Mouse (Mus musculus) heart, adult 2 months (tissue): ENCODE results near the gene Slc25a19. TPM values are rescaled to one million over a fixed set of nuclear protein-coding genes. Genes with fewer than 3 reads are reported as not detected.

Experiments
- DNase-seq, 2 experiments: peaks; one replicate each; pipeline ENCODE4 v3.0.0; 2021
- H3K27ac ChIP-seq: fragments of 200-600 bp; 2 replicates; pipeline ENCODE4 v1.8.1; 2022
- H3K27me3 ChIP-seq: fragments of 200-500 bp; 2 replicates; pipeline ENCODE4 v1.6.1; 2012; ENCODE audit warnings: mild to moderate bottlenecking, low read length, inconsistent platforms, mixed read lengths; ENCODE audit not compliant: control insufficient read depth, insufficient read depth
- H3K36me3 ChIP-seq: fragments of 200-500 bp; 2 replicates; pipeline ENCODE4 v1.6.1; 2012; ENCODE audit warnings: low read length, inconsistent platforms; ENCODE audit not compliant: control insufficient read depth, insufficient read depth
- H3K4me1 ChIP-seq: fragments of 200-500 bp; 2 replicates; pipeline ENCODE4 v1.6.1; 2011; ENCODE audit warnings: low read length; ENCODE audit not compliant: control insufficient read depth, insufficient read depth
- H3K4me3 ChIP-seq: fragments of 200-600 bp; 2 replicates; pipeline ENCODE4 v1.8.1; 2022
- H3K79me2 ChIP-seq: fragments of 200-500 bp; replicated peaks from 2 replicates; pipeline ENCODE4 v1.6.1; 2012; ENCODE audit warnings: mild to moderate bottlenecking, inconsistent platforms, low read length, moderate library complexity, mixed read lengths; ENCODE audit not compliant: control insufficient read depth, insufficient read depth
- H3K9ac ChIP-seq: fragments of 200-500 bp; 2 replicates; pipeline ENCODE4 v1.6.1; 2012; ENCODE audit warnings: low read depth, mild to moderate bottlenecking, control low read depth, inconsistent platforms, low read length, mixed read lengths
- CTCF ChIP-seq: fragments of 200-600 bp; IDR thresholded peaks from 2 replicates; pipeline ENCODE4 v1.8.1; 2022; ENCODE audit warnings: antibody characterized with exemption, mild to moderate bottlenecking, moderate library complexity
- EP300 ChIP-seq: fragments of 200-500 bp; IDR thresholded peaks from 2 replicates; pipeline ENCODE4 v1.6.1; 2011; ENCODE audit warnings: low read depth, low read length, control low read depth; ENCODE audit not compliant: insufficient read depth
- POLR2A ChIP-seq: fragments of 200-500 bp; IDR thresholded peaks from 2 replicates; pipeline ENCODE4 v1.6.1; 2011; ENCODE audit warnings: mild to moderate bottlenecking, low read depth, low read length, control low read depth; ENCODE audit not compliant: insufficient read depth
- WGBS: fragments of 180-500 bp; shearing (Covaris S2); methylation state at CpG from one replicate; pipeline ENCODE4 v1.1.7; 2018; 5-methylcytosine and 5-hydroxymethylcytosine counted together
- intact Hi-C: fragments of 180-260 bp; cut with DNase I; formaldehyde crosslinking; loops from one replicate; pipeline ENCODE4 v1.15.1; 2025
- polyA plus RNA-seq: library from polyadenylated mRNA; depleted of rRNA; stranded (reverse); fragments of >200 nt; gene quantifications from 2 replicates; pipeline ENCODE4 v1.2.3, GENCODE M21; 2012
- total RNA-seq, 2 experiments: library from RNA; stranded (reverse); gene quantifications; 2 replicates each; pipeline ENCODE4 v1.2.3; 2021

Slc25a19 gene
- total and polyA plus RNA-seq, 3 experiments, result 32.9 to 97.1 (median 40.7) TPM

GRCm38 (mm10) chr11:115639540-115639939 lies 11.4 kb upstream of the Slc25a19 start:
- Histone ChIP-seq H3K36me3 (no peaks in the 10 kb centered on the region), H3K9ac (no peak overlapping the region), H3K79me2 (no peaks in the 10 kb centered on the region), H3K4me1 (no peaks in the 10 kb centered on the region), H3K4me3 (no peak overlapping the region), H3K27ac (no peak overlapping the region), H3K27me3 (no peaks in the 10 kb centered on the region)
- intact Hi-C loops, result no loop called here
- TF ChIP-seq POLR2A (no peak), CTCF (no peak), EP300 (no peak)
- no peak for DNase-seq
- WGBS, result 72% methylated on average over 4 of the region's 4 CpGs

- Histone ChIP-seq H3K4me3 (no peak overlapping the region), H3K27me3 (no peaks in the 10 kb centered on the region), H3K79me2 (no peaks in the 10 kb centered on the region), H3K36me3 (no peaks in the 10 kb centered on the region), H3K4me1 (peaks cover 2% of the 10 kb centered on the region; the same call in 1 of the 2 replicates), H3K27ac (no peak overlapping the region), H3K9ac (no peak overlapping the region)
- no peak for TF ChIP-seq POLR2A
- TF ChIP-seq EP300, result no peak
- no peak for TF ChIP-seq CTCF
- intact Hi-C loops, result no loop called here
- 59% methylated on average over 5 of the region's 5 CpGs for WGBS
- no peak for DNase-seq
These were observed 10.7 kb upstream of the Slc25a19 start for GRCm38 (mm10) chr11:115638498-115639409.

GRCm38 (mm10) chr11:115636960-115637359 lies 8.9 kb upstream of the Slc25a19 start:
- TF ChIP-seq CTCF, result no peak
- no peak for TF ChIP-seq EP300
- TF ChIP-seq POLR2A, result no peak
- H3K36me3 ChIP-seq, result no peaks in the 10 kb centered on the region
- peaks cover 3% of the 10 kb centered on the region; the same call in 1 of the 2 replicates for H3K4me1 ChIP-seq
- no peak for DNase-seq
- no peak overlapping the region for H3K27ac ChIP-seq
- intact Hi-C loops, result no loop called here
- H3K79me2 ChIP-seq, result no peaks in the 10 kb centered on the region
- H3K9ac ChIP-seq, result no peak overlapping the region
- H3K27me3 ChIP-seq, result no peaks in the 10 kb centered on the region
- H3K4me3 ChIP-seq, result no peak overlapping the region
- 69% methylated on average over 3 of the region's 3 CpGs for WGBS

- Histone ChIP-seq H3K27me3 (no peaks in the 10 kb centered on the region), H3K4me3 (no peak overlapping the region), H3K9ac (no peak overlapping the region), H3K36me3 (no peaks in the 10 kb centered on the region), H3K27ac (no peak overlapping the region), H3K79me2 (no peaks in the 10 kb centered on the region), H3K4me1 (peaks cover 3% of the 10 kb centered on the region; the same call in 1 of the 2 replicates)
- no peak for DNase-seq
- WGBS, result 72% methylated on average over 8 of the region's 8 CpGs
- TF ChIP-seq POLR2A (no peak), CTCF (no peak), EP300 (no peak)
- intact Hi-C loops, result no loop called here
These were observed 7.4 kb upstream of the Slc25a19 start for GRCm38 (mm10) chr11:115635484-115635883.

GRCm38 (mm10) chr11:115635041-115635440 lies 6.9 kb upstream of the Slc25a19 start:
- intact Hi-C loops, result no loop called here
- Histone ChIP-seq H3K36me3 (no peaks in the 10 kb centered on the region), H3K27ac (no peak overlapping the region), H3K4me1 (peaks cover 3% of the 10 kb centered on the region; the same call in 1 of the 2 replicates), H3K9ac (no peak overlapping the region), H3K27me3 (no peaks in the 10 kb centered on the region), H3K4me3 (no peak overlapping the region), H3K79me2 (no peaks in the 10 kb centered on the region)
- 77% methylated on average over 8 of the region's 8 CpGs for WGBS
- no peak for DNase-seq
- TF ChIP-seq CTCF (no peak), EP300 (no peak), POLR2A (no peak)

- Histone ChIP-seq H3K27me3 (no peaks in the 10 kb centered on the region), H3K79me2 (no peaks in the 10 kb centered on the region), H3K36me3 (no peaks in the 10 kb centered on the region), H3K9ac (no peak overlapping the region), H3K4me3 (no peak overlapping the region), H3K27ac (no peak overlapping the region), H3K4me1 (peaks cover 3% of the 10 kb centered on the region; the same call in 1 of the 2 replicates)
- 62% methylated on average over 4 of the region's 4 CpGs for WGBS
- intact Hi-C loops, result loop anchor here (5.0 kb wide), 1 partner anchor 188 kb away; the partner anchor contains the start of gene Llgl2
- DNase-seq, result no peak
- TF ChIP-seq POLR2A (no peak), CTCF (no peak), EP300 (no peak)
These were observed 6.0 kb upstream of the Slc25a19 start for GRCm38 (mm10) chr11:115634109-115634508.
